Mouse (Mus musculus) induced T-regulatory cell, adult 2 months (primary cell): ENCODE results near the gene Pygo1.

Experiments
- DNase-seq: peaks from one replicate; pipeline ENCODE4 v3.0.0-alpha.2; 2012; ENCODE audit warnings: low read depth

Pygo1 gene

DNA sequence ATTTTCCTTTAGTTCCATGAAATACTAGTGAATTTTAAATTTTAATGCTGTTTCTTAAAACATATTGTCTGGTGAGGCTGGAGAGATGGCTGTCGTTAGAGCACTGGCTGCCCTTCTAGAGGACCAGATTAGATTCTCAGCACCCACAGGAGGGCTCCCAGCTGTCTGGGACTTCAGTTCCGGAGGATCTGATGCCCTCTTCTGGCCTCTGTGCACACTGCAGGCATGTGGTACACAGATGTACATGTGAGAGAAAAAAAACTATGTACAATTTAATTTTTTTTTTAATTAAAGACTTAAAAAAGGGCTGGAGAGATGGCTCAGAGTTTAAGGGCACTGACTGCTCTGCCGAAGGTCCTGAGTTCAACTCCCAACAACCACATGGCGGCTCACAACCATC is 9.9 kb downstream of the Pygo1 start:
- peak; percentile 17 for DNase-seq

DNA sequence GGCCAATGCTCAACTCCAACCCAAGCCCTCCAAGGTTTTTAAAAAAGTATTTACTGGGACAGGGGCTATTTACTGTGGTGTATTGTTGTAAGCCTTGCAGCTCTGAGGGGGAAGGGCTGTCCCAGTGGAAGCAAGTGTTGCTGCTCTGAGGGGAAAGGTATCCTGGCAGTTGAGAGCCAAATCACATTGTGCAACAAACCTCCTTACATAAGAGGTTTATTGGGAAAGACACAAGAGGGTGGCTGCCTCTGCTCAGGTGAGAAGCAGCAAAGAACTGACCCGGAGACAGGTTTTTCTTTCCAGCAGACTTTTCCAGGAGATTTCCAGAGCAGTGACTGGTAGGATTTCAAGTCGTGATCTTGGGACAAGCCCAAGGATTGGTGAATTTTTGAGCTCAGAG is 10.9 kb downstream of the Pygo1 start:
- no peak for DNase-seq

DNA sequence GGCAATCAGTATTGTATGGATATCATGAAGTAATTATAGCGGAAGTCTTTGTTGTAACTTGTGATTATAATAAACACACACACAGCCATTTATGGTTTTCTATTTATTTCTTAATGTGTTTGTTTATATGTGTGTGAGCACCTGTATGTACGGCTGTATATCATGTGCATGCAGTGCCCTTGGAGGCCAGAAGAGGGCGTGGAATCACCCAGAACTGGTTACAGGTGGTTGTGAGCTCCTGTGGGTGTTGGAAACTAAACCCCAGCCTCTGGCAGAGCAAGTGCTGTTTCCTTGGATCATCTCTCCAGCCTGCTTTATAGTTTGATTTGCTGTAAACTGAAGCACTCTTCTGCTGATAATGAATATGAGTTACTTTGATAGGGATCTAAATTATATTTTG is 18.0 kb downstream of the Pygo1 start:
- DNase-seq, result peak; percentile 40

DNA sequence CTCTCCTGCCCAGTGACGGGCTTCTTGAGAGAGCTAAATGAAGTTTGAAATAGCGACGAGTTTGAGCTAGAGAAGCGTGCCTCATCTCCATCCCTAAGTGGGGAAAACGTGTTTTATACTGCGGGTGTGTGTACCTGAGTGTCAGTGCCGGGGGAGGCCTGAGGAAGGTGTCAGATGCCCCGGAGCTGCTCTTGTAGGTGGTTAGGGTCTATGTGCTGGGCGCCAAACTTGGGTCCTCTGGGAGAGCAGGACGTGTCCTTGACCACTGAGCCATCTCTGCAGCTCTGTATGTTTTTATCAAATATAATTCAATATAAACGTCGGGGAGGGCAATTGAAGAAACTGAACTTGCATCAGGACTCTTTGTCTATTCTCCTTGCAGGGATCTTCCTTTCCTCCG is 18.8 kb downstream of the Pygo1 start:
- no peak for DNase-seq

DNA sequence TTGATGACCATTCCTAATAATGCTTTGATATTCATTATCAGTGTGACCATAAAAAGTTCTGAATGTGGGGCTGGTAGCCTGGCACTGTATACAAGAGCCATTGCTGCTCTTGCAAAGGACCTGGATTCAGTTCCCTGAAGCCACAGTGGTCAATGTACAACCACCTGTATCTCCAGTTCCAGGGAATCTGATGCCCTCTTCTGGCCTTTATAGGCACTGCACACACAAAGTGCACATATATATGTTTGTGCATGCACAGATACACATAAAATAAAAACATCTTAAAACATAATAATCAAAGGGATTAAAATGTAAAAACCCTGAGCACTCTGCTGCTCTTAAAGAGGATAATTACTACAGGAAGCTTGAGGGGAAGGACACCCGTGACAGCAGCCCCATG is 21.6 kb downstream of the Pygo1 start:
- DNase-seq, result no peak

DNA sequence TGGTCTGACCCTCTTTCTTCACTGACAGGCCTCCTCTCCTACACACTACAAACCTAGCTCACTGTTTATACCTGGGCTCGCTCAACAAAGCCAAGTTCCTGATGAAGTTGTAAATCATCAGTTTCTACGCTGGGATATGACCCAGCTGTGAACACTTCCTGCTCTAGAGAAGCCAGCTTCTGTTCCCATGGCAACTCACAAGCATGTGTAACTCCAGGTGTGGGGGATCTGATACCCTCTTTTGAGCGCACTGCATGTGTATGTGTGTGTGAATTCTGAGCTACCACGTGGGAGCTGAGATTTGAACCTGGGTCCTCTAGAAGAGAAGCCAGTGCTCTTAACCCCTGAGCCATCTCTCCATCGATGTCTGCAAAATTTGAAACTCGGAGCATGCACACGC is 24.1 kb downstream of the Pygo1 start:
- no peak for DNase-seq

DNA sequence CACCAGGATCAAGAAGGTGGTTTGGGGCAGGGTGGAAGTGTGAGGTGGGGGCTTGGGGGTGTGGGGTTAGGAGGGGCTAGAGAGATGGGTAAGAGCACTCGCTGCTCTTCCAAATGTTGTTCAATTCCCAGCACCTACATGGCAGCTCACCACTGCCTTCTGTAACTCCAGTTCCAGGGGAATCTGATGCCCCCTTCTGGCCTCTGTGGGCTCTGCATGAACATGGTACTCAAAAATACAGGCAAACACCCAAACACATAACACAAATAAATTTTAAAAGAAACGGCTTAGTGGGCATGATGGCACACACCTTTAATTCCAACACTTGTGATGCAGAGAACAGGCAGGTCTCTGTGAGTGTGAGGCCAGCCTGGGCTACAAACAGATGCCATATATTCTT is 29.3 kb downstream of the Pygo1 start:
- peak; percentile 64 for DNase-seq

DNA sequence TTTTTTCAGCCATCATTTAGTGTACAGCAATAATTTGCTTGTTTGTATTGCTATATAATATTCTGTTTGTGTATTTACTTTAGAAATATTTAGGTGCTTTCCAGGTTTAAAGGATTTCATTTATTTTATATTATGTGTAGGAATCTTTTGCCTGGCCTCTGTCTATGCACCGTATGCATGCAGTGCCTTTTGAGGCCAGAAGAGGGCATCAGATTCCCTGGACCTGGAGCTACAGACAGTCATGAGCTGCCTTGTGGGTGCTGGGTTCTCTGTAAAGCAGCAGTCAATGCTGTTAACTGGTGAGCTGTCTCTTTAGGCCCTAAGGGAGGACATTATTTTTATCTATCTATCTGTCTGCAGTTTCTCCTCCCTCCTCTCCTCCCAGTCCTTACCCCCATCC is 30.1 kb downstream of the Pygo1 start:
- DNase-seq, result peak; percentile 79

DNA sequence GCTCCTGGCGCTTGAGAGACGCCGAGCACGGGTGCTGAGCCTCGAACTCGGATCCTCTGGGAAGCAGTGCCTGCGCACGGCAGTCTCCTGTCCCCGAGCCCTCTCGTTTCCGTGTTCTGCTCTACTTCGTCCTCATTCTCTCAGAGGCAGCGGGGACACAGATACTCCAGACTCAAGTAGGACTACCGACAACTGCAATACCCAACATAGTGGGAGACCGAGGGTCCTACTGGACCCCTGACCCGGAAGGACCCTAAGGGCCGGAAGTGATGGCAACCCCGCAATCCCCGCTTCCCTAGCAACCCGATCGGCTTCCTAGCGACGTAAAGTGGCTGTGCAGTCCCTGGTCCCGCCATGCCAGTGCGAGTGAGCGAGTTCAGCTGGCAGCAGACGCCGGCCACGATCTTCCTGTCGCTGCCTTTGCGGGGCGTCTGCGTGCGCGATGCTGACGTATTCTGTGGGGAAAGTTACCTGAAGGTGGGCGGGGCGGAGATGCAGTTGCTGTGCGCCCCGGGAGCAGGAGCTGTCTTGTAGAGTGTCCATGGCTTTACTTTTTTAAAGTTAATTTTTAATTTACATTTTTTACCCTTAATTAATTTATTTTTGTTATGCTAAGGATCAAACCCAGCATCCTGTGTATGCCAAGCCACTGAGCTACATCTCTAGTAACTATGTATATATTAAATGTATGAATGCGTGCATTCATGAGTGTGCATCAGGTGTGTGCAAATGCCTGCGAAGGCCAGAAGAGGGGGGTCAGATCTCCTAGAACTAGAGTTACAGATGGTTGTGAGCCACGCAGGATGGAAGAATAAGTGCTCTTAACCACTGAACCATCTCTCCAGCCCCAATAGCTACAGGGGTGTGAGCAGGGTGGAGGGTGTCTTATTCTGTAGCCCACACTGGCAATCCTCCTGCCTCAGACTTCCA is 33.3 kb downstream of the Pygo1 start, which contains the start of the genes Dyx1c1 and Gm44503:
Gene Dyx1c1, plus strand, starts transcription at position 265 of the 930 bp plus-strand sequence.
Gene Gm44503, plus strand, starts transcription at position 332 of the 930 bp plus-strand sequence.
- peak; percentile 95 for DNase-seq

DNA sequence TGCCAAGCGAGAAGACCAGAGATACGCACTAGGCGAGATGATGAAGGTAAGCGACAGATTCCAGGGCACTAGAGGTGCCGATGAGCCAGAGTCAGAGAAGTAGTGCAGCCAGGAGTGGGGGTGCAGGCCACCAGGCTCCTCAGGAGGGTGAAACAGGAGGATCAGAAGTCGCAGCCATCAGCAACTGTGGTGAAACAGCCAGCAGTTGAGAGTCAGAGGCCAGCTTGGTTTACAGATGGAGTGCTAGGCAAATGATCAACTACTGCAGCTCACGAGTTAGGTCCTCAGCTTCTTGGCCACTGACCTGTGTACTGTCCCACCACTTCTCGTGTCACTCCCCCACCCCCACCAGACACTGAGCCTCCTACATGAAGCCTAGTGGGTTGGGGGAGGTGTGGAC is 35.9 kb downstream of the Pygo1 start:
- no peak for DNase-seq

DNA sequence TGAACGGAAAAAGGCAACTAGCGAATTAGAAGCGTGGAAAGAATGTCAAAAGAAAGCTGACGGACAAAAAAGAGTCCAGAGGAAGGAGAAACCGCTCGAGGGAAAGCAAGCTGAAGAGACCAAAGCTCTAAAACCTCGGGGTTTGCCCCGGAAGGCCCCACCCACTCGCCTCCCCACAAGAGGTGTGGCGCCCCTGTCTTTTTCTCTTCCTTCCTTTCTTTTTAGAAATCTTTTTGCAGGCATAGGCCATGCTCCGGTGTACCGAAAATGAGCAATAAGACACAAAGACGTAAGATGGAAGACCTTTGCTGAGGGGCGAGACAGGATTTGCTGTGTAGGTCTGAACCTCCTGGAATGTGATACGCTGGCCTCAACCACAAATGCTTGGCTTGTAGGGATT is 36.5 kb downstream of the Pygo1 start:
- DNase-seq, result peak; percentile 92

DNA sequence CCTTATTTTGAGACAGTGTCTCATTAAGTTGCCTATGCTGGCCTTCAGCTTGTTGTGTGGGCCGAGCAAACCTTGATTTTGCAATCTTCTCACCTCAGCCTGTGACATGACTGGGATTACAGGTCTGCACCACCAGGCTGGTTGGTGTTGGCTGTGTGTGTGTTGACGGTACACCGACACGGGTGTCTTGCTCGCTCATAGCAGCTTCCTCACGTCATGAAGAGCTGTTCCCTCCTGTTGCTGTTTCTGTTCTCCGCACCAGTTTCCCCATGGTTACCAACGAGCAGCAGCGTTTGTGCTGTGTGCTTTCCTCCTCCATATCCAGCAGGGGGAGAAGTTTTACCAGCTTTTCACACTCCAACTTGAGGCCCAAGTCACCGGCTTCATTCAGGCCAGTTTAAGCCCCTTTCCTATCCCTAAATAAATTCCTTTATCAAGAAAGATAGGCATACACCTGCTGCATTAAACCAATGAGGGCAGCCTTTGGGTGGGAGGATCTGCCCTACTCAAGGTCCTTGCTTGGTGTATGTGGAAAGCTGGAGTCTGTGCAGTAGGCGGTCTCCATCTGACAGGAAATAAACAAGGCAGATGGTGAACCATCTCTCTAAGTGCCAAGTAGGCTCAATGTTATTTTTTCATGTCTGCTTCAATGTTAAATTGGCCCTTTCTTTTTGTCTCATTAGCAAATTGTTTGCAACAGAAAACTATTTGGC is 43.1 kb downstream of the Pygo1 start:
- DNase-seq, result peak; percentile 89

DNA sequence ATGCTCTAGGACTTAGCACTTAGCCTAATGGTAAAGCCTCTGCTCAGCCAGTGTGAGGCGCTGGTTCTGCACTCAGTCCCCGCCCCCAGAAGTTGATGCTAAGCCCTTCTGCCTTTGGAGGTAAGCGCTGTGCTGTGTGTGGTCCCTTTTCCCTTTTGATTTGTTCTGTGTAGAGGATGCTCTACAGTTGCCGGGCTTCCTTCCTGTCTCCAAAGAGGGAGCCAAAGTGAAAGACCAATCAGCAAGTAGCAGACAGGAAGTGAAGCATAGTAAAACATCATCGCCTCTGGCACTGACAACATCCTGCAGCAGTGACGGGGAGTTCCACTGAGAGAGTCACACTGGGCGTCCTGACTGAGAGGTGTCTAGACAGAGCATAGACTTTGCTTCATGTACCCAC is 44.4 kb downstream of the Pygo1 start:
- DNase-seq, result peak; percentile 91

DNA sequence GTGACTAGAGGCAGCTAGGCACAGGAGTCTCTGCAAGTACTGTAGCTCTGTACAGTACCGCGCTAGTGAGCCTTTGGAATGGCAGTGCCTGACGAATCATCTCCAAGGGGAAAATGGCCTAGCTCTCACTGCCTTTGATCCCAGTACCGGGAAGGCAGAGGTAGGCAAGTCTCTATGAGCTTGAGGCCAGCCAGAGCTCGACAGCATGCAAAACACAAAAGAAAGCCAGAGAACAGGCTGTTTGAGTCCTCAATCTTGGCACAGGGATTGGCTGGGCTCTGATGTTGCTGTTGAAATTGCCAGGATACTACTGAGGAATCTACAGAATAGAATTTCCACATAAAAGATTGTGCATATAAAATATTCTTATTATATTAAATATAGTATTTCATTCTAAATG is 47.0 kb downstream of the Pygo1 start:
- no peak for DNase-seq

DNA sequence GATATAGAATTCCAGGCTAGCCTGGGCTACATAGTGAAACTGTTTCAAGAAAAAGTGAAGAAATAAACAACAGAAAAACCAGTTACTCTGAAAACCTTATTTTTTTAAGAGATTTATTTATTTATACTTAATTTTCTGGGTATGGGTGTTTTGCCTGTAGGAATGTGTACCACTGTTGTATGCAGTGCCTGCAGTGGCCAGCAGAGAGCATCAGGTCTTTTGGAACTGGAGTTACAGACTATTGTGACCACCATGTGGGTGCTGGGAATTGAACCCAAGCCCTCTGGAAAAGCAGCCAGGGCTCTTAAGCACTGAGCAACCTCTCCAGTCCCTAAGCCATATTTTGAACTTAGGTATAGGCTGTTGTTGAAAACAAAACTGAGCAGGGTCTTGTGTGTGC is 47.5 kb downstream of the Pygo1 start:
- DNase-seq, result no peak

DNA sequence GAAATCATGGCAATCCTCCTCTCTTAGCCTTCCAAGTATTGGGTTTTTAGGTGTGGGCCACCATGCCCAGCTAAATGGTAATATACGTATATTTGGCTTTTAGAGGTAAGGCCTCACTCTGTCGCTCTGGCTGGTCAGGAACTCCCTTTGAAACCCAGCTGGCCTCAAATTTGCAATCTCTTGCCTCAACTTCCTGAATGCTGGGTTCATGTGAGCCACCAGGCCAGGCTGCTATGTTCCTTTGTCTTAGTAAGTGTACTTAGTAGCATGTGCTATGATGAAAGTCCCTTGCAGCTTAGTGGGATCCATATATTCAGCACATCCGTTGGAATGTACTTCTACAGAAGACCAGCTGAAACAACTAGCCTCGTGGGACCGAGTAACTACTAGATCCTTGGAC is 49.3 kb downstream of the Pygo1 start:
- DNase-seq, result no peak

DNA sequence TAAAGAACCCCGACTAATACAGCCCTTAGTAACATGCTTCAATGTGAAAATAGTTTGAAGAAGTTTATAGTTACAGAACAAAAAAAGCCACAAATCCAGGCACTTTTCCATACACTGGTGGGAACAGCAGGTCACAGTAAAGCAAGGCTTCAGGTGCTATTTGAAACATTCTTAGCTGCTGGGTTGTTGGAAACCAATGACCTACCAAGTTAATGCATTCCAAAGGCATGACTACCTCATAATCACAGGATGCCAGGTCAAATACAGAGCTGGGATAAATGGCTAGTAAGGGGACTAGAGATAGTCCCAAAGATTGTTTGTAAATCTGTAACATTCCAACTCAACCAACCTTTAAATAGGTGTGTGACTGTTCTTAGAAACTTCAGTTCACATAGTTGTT is 49.8 kb downstream of the Pygo1 start:
- DNase-seq, result no peak

DNA sequence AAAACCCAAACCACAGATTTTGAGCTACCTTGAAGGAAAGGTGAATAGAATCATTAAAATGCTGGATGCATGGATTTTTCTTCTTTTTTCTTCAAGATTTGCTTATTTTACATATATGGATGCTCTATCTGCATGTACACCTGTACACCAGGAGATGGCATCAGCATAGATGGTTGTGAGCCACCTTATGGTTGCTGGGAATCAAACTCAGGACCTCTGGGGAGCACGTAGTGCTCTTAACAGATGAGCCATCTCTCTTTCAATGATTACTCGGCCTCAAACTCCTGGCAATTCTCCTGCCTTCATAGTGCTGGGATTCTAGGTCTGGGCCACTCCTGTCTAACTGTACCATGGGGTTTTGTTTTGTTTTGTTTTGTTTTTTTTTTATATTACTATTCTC is 57.6 kb downstream of the Pygo1 start:
- DNase-seq, result peak; percentile 54

DNA sequence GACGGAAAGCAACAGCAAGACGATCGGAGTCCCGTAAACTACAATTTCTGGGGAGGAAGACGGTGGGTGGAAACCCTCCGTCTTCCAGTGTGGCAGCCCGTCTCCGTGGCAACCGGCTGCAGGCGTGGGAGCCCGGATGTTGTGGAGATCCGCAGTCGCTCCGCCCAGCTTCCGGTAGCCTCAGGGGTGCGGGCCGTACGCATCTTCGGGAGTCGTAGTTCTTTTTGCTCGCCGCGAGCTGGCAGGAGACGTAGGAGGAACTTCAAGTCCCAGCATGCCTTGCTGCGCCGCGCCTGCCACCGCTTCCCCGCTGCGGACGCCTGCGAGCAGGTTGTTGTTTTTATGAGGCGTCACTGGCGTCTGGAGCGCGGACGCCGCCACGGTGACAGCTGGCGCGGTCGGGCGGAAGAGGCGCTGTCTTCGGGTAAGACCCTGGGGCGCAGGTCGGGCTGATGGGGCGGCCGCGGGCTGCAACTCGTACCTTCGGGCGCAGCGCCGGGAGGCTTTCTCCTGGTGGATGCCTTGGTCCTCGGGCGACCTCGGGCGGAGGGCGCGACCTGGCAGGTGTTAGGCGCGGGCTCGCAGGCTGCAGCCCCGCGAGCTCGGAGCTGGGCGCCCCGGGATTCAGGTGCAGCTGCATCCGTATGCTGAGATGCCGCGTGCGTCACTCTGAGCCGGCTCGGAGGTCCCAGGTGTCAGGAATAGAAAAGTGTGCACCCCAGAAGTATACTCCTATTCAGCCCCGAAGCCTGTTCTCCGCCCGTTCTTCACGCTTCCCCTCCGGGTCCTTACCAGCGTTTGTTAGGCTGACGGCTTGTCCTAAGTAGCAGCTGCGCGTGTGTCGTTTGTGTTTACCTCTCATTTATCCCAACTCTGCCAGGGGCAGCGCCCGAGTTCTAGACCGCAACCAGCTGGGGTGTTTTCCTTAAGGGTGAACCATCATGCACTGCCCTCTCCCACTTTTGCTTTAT is 60.1 kb downstream of the Pygo1 start, which contains the start of the genes Ccpg1os and Ccpg1:
Gene Ccpg1os, minus strand, starts transcription at position 133 of the 971 bp plus-strand sequence.
Gene Ccpg1, plus strand, starts transcription at position 180 of the 971 bp plus-strand sequence.
- peak; percentile 98 for DNase-seq

DNA sequence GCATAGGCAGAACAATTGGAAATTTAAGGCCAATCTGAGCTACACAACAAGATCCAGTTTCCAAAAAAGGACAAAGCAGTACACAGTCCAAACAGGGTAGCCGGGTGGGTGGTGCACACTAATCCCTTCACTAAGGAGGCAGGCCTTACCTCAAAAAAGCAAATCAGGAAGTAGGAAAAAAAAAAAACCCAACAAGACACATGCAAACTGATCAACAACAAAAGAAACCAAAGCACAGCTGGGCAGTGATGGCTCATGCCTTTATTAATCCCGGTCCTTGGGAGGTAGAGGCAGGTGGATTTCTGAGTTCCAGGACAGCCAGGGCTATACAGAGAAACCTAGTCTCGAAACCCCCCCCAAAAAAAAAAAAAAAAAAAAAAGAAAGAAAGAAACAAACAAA is 62.3 kb downstream of the Pygo1 start:
- DNase-seq, result peak; percentile 33

DNA sequence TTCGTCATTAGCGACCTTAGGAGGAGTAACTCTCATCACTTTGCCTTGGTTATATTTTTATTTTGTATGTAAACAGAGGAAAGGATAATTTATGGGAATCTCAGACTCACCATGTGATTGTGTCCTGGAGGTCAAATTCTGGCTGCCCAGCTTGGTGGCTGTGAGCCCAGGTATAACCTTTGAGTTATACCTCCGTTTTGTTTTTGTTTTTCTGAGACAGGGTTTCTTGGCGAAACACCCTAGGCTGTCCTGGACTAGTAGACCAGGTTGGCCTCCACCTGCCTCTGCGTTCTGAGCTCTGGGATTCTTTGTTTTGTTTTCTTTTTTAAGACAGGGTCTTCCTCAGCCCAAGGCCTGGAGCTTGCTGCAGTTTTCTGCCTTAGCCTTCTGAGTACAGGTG is 63.3 kb downstream of the Pygo1 start:
- DNase-seq, result no peak

DNA sequence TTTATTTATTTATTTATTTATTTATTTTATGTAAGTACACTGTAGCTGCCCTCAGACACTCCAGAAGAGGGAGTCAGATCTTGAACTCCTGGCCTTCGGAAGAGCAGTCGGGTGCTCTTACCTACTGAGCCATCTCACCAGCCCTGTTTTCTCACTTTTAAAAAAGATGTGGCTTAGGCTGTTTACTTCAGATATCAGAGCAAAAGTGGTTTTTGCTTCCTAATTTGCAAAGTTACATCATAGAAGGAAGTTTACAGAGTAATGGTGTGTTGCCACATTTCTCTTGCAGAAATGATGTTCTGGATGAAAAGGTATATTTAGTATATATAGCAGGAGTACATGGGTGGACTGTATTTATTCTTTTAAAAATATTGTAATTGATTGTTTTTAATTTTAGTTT is 66.0 kb downstream of the Pygo1 start:
- DNase-seq, result no peak
